Mouse (Mus musculus) bone marrow, adult 2 months (tissue): ENCODE data around the gene Gm13698.
"Not testable (repeated sequence)": the region's sequence is repeated elsewhere in the genome, so short reads cannot be mapped to it uniquely, and the experiment has no call there.

Experiments used
- CTCF ChIP-seq: fragments of 200-500 bp; IDR thresholded peaks from 2 replicates; pipeline ENCODE4 v1.5.1; 2011; ENCODE audit warnings: low read length, control low read depth; ENCODE audit not compliant: control insufficient read depth, insufficient read depth
- POLR2A ChIP-seq: fragments of 200-500 bp; IDR thresholded peaks from 2 replicates; pipeline ENCODE4 v1.6.1; 2011; ENCODE audit warnings: low read depth, mild to moderate bottlenecking, control low read depth, low read length, borderline replicate concordance; ENCODE audit not compliant: control insufficient read depth

DNA sequence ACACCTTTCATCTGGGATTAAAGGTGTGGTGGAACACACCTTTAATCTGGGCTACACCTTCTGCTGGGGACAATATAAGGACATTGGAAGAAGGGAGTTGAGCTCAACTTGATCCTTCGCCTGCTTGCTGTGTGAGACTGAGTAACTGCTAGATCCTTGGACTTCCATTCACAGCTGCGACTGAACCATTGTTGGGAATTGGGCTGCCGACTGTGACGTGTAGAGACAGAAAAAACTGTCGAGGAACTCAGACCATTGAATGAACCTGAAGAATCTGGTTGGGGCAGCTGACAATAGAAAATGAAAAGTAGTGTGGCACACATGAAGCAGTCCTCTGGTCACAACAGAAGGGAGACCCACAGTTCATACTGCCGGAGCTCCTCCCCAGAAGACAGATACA, 11.5 kb downstream of the Gm13698 start, which contains the start of gene Gm13695:
- not testable (repeated sequence) for TF ChIP-seq POLR2A, CTCF
